Mouse (Mus musculus) heart, embryonic 12.5 days (tissue): Measurements from ENCODE around the gene Tapbpl. TPM values are rescaled to one million over a fixed set of nuclear protein-coding genes. Genes with fewer than 3 reads are reported as not detected.
"Not testable (repeated sequence)": the region's sequence is repeated elsewhere in the genome, so short reads cannot be mapped to it uniquely, and the experiment has no call there.

ENCODE experiments used
- ATAC-seq: fragments of 200-750 bp; cut with Nextera tagmentation; 2 replicates; pipeline ENCODE4 v1.8.0; 2017; ENCODE audit warnings: moderate TSS enrichment, moderate library complexity; ENCODE audit not compliant: insufficient number of reproducible peaks, low FRiP score
- H3K27ac ChIP-seq: fragments of 300-500 bp; sonication (generic); 2 replicates; pipeline ENCODE4 v1.5.1; 2016; ENCODE audit warnings: mild to moderate bottlenecking, moderate library complexity; ENCODE audit not compliant: poor library complexity, severe bottlenecking
- H3K27me3 ChIP-seq: fragments of 300-500 bp; sonication (generic); replicated peaks from 2 replicates; pipeline ENCODE4 v1.6.1; 2016; ENCODE audit warnings: mild to moderate bottlenecking, moderate library complexity
- H3K36me3 ChIP-seq: fragments of 300-500 bp; sonication (generic); 2 replicates; pipeline ENCODE4 v1.6.1; 2016; ENCODE audit warnings: mild to moderate bottlenecking, moderate library complexity
- H3K4me1 ChIP-seq: fragments of 300-500 bp; sonication (generic); replicated peaks from 2 replicates; pipeline ENCODE4 v1.6.1; 2016; ENCODE audit warnings: mild to moderate bottlenecking
- H3K4me2 ChIP-seq: fragments of 300-500 bp; sonication (generic); 2 replicates; pipeline ENCODE4 v1.6.1; 2016; ENCODE audit warnings: mild to moderate bottlenecking, moderate library complexity
- H3K4me3 ChIP-seq: fragments of 300-500 bp; sonication (generic); 2 replicates; pipeline ENCODE4 v1.5.1; 2016; ENCODE audit warnings: mild to moderate bottlenecking
- H3K9ac ChIP-seq: fragments of 300-500 bp; sonication (generic); 2 replicates; pipeline ENCODE4 v1.6.1; 2016; ENCODE audit warnings: mild to moderate bottlenecking, moderate library complexity
- H3K9me3 ChIP-seq: fragments of 300-500 bp; sonication (generic); replicated peaks from 2 replicates; pipeline ENCODE4 v1.6.1; 2016; ENCODE audit warnings: mild to moderate bottlenecking, moderate library complexity
- WGBS: fragments of 180-500 bp; shearing (Covaris S2); methylation state at CpG from one replicate; pipeline ENCODE4 v1.1.7; 2016; 5-methylcytosine and 5-hydroxymethylcytosine counted together
- polyA plus RNA-seq: library from polyadenylated mRNA; unstranded; fragments of >200 nt; fragmentation: Nextera tagmentation; extraction: Ambion mirVana; gene quantifications from 2 replicates; pipeline ENCODE4 v1.2.1, GENCODE M21; 2016

The Tapbpl gene
- polyA plus RNA-seq, result 3.1 and 3.3 TPM in 2 replicates

GRCm38 (mm10) chr6:125231117-125232044 lies at the start of gene Tapbpl:
TSS of gene Tapbpl (minus strand) at chr6:125231860.
- H3K27me3 ChIP-seq, result no peaks in the 10 kb centered on the region
- no peaks in the 10 kb centered on the region for H3K9me3 ChIP-seq
- H3K27ac ChIP-seq, result peak within 1 kb of the TSS; percentile 81
- H3K4me3 ChIP-seq, result peak within 1 kb of the TSS; percentile 70
- no peaks in the 10 kb centered on the region for H3K36me3 ChIP-seq
- peak; percentile 56 for ATAC-seq
- peak within 1 kb of the TSS; percentile 86 for H3K9ac ChIP-seq
- H3K4me2 ChIP-seq, result peak within 1 kb of the TSS; percentile 99
- H3K4me1 ChIP-seq, result peaks cover 31% of the 10 kb centered on the region
- WGBS, result 2% methylated on average over 16 of the region's 16 CpGs

- Histone ChIP-seq H3K36me3 (no peaks in the 10 kb centered on the region), H3K4me3 (no peak overlapping the region), H3K4me1 (no peaks in the 10 kb centered on the region), H3K4me2 (no peak overlapping the region), H3K9me3 (no peaks in the 10 kb centered on the region), H3K27ac (no peak overlapping the region), H3K9ac (no peak overlapping the region), H3K27me3 (0 out of 2 replicates have a peak, but pooled peaks cover 10% of the 10 kb centered on the region)
- 56% methylated on average over 8 of the region's 8 CpGs for WGBS
- no peak for ATAC-seq
Measured at GRCm38 (mm10) chr6:125279729-125280128, 48.1 kb upstream of the Tapbpl start.

GRCm38 (mm10) chr6:125274841-125275563 lies 43.3 kb upstream of the Tapbpl start:
- 0 out of 2 replicates have a peak, but pooled peaks cover 3% of the 10 kb centered on the region for H3K4me1 ChIP-seq
- H3K9ac ChIP-seq, result no peak overlapping the region
- H3K4me3 ChIP-seq, result no peak overlapping the region
- ATAC-seq, result no peak
- 59% methylated on average over 15 of the region's 15 CpGs for WGBS
- H3K27ac ChIP-seq, result no peak overlapping the region
- no peaks in the 10 kb centered on the region for H3K36me3 ChIP-seq
- no peak overlapping the region for H3K4me2 ChIP-seq
- H3K9me3 ChIP-seq, result no peaks in the 10 kb centered on the region
- 0 out of 2 replicates have a peak, but pooled peaks cover 10% of the 10 kb centered on the region for H3K27me3 ChIP-seq

- no peaks in the 10 kb centered on the region for H3K9me3 ChIP-seq
- no peak overlapping the region for H3K9ac ChIP-seq
- no peaks in the 10 kb centered on the region for H3K36me3 ChIP-seq
- no peak for ATAC-seq
- H3K4me3 ChIP-seq, result no peak overlapping the region
- WGBS, result 77% methylated on average over 10 of the region's 10 CpGs
- 0 out of 2 replicates have a peak, but pooled peaks cover 3% of the 10 kb centered on the region for H3K4me1 ChIP-seq
- H3K27ac ChIP-seq, result no peak overlapping the region
- 0 out of 2 replicates have a peak, but pooled peaks cover 10% of the 10 kb centered on the region for H3K27me3 ChIP-seq
- no peak overlapping the region for H3K4me2 ChIP-seq
Measured at GRCm38 (mm10) chr6:125272228-125272785, 40.6 kb upstream of the Tapbpl start.

- Histone ChIP-seq H3K4me1 (0 out of 2 replicates have a peak, but pooled peaks cover 3% of the 10 kb centered on the region), H3K9ac (peak overlapping the region; percentile 47; the same call in 1 of the 2 replicates), H3K9me3 (no peaks in the 10 kb centered on the region), H3K27me3 (0 out of 2 replicates have a peak, but pooled peaks cover 10% of the 10 kb centered on the region), H3K4me2 (peak overlapping the region; percentile 56), H3K27ac (no peak overlapping the region), H3K36me3 (no peaks in the 10 kb centered on the region), H3K4me3 (no peak overlapping the region)
- 14% methylated on average over 17 of the region's 17 CpGs for WGBS
- ATAC-seq, result peak; percentile 86
Measured at GRCm38 (mm10) chr6:125271455-125272227, 40.0 kb upstream of the Tapbpl start.

GRCm38 (mm10) chr6:125268799-125269198 lies 37.1 kb upstream of the Tapbpl start:
- Histone ChIP-seq H3K36me3 (no peaks in the 10 kb centered on the region), H3K27me3 (peaks cover 3% of the 10 kb centered on the region; the same call in 1 of the 2 replicates), H3K4me2 (no peak overlapping the region), H3K4me1 (0 out of 2 replicates have a peak, but pooled peaks cover 3% of the 10 kb centered on the region), H3K9ac (no peak overlapping the region), H3K9me3 (no peaks in the 10 kb centered on the region), H3K27ac (no peak overlapping the region), H3K4me3 (no peak overlapping the region)
- WGBS, result 53% methylated on average over 6 of the region's 6 CpGs
- no peak for ATAC-seq

GRCm38 (mm10) chr6:125267469-125267868 lies 35.8 kb upstream of the Tapbpl start:
- 81% methylated on average over 3 of the region's 3 CpGs for WGBS
- Histone ChIP-seq H3K4me3 (no peak overlapping the region), H3K27me3 (peaks cover 3% of the 10 kb centered on the region; the same call in 1 of the 2 replicates), H3K9ac (no peak overlapping the region), H3K4me2 (no peak overlapping the region), H3K27ac (no peak overlapping the region), H3K9me3 (0 out of 2 replicates have a peak, but pooled peaks cover 2% of the 10 kb centered on the region), H3K36me3 (no peaks in the 10 kb centered on the region), H3K4me1 (0 out of 2 replicates have a peak, but pooled peaks cover 3% of the 10 kb centered on the region)
- no peak for ATAC-seq

- not testable (repeated sequence) for H3K9ac ChIP-seq, H3K4me1 ChIP-seq, H3K4me2 ChIP-seq, H3K9me3 ChIP-seq, H3K27me3 ChIP-seq, H3K27ac ChIP-seq, H3K4me3 ChIP-seq, H3K36me3 ChIP-seq, ATAC-seq
- 62% methylated on average over 6 of the region's 6 CpGs for WGBS
Measured at GRCm38 (mm10) chr6:125266600-125266999, 34.9 kb upstream of the Tapbpl start.

- Histone ChIP-seq H3K27me3 (peaks cover 3% of the 10 kb centered on the region; the same call in 1 of the 2 replicates), H3K4me2 (no peak overlapping the region), H3K4me1 (no peaks in the 10 kb centered on the region), H3K27ac (no peak overlapping the region), H3K9me3 (0 out of 2 replicates have a peak, but pooled peaks cover 2% of the 10 kb centered on the region), H3K9ac (no peak overlapping the region), H3K4me3 (no peak overlapping the region), H3K36me3 (no peaks in the 10 kb centered on the region)
- ATAC-seq, result no peak
- WGBS, result 60% methylated on average over 13 of the region's 13 CpGs
Measured at GRCm38 (mm10) chr6:125266091-125266490, 34.4 kb upstream of the Tapbpl start.

GRCm38 (mm10) chr6:125265239-125265638 lies 33.6 kb upstream of the Tapbpl start:
- no peak overlapping the region for H3K4me2 ChIP-seq
- H3K36me3 ChIP-seq, result no peaks in the 10 kb centered on the region
- no peaks in the 10 kb centered on the region for H3K4me1 ChIP-seq
- no peak overlapping the region for H3K9ac ChIP-seq
- 48% methylated on average over 10 of the region's 10 CpGs for WGBS
- no peak overlapping the region for H3K4me3 ChIP-seq
- no peak for ATAC-seq
- no peak overlapping the region for H3K27ac ChIP-seq
- peaks cover 3% of the 10 kb centered on the region; the same call in 1 of the 2 replicates for H3K27me3 ChIP-seq
- H3K9me3 ChIP-seq, result 0 out of 2 replicates have a peak, but pooled peaks cover 2% of the 10 kb centered on the region
